Mouse (Mus musculus) G1E (cell line): ENCODE measurements around the gene Abca6. TPM values are rescaled to one million over a fixed set of nuclear protein-coding genes. Genes with fewer than 3 reads are reported as not detected.

ENCODE experiments used
- ATAC-seq: 2 replicates; pipeline ENCODE4 v1.8.0; 2016; ENCODE audit warnings: mild to moderate bottlenecking; ENCODE audit not compliant: insufficient number of reproducible peaks, poor library complexity, low FRiP score, severe bottlenecking; ENCODE audit errors: extremely low read depth
- DNase-seq: peaks from one replicate; pipeline ENCODE4 v3.0.0; 2012; ENCODE audit warnings: low spot score
- H3K27me3 ChIP-seq: 2 replicates; pipeline ENCODE4 v1.6.1; 2012; ENCODE audit warnings: mild to moderate bottlenecking, low read length, inconsistent platforms; ENCODE audit not compliant: insufficient read depth
- H3K36me3 ChIP-seq: replicated peaks from 2 replicates; pipeline ENCODE3; 2012; ENCODE audit warnings: mild to moderate bottlenecking, inconsistent platforms
- H3K4me1 ChIP-seq: 2 replicates; pipeline ENCODE4 v1.6.1; 2012; ENCODE audit warnings: low read depth, low read length, inconsistent platforms, mixed read lengths; ENCODE audit not compliant: insufficient read depth
- H3K4me3 ChIP-seq: 2 replicates; pipeline ENCODE4 v1.5.1; 2012; ENCODE audit warnings: low read depth, mild to moderate bottlenecking, inconsistent platforms, low read length, moderate library complexity, mixed read lengths
- H3K9me3 ChIP-seq: replicated peaks from 2 replicates; pipeline ENCODE4 v1.6.1; 2012; ENCODE audit warnings: inconsistent platforms
- CTCF ChIP-seq: IDR thresholded peaks from 2 replicates; pipeline ENCODE4 v1.5.1; 2012; ENCODE audit warnings: low read depth, low read length, inconsistent platforms, mixed read lengths
- GATA1 ChIP-seq: IDR thresholded peaks from 2 replicates; pipeline ENCODE4 v1.6.1; 2012; ENCODE audit warnings: borderline replicate concordance, low read length, inconsistent platforms, mixed read lengths
- GATA2 ChIP-seq: IDR thresholded peaks from 2 replicates; pipeline ENCODE4 v1.6.1; 2012; ENCODE audit warnings: low read depth, low read length, inconsistent platforms, borderline replicate concordance
- POLR2AphosphoS5 ChIP-seq: IDR thresholded peaks from 2 replicates; pipeline ENCODE4 v1.6.1; 2012; ENCODE audit warnings: low read depth, low read length, inconsistent platforms; ENCODE audit not compliant: insufficient replicate concordance
- TAL1 ChIP-seq: conservative IDR thresholded peaks from 2 replicates; pipeline ENCODE4 v1.6.1; 2012; ENCODE audit warnings: low read depth, low read length, inconsistent platforms, mixed read lengths
- polyA plus RNA-seq: library from polyadenylated mRNA; stranded (reverse); fragments of >175 nt; gene quantifications from 2 replicates; pipeline ENCODE4 v1.2.3, GENCODE M21; 2012
- total RNA-seq, 2 experiments: library from RNA; stranded (forward) in 1 of 2; stranded (reverse) in 1 of 2; fragments of 200-1000 nt in 1 of 2; fragments of >200 nt in 1 of 2; fragmentation: Nextera tagmentation in 1 of 2; gene quantifications; 2 replicates each; pipeline ENCODE4 v1.2.3; 2014 to 2017

Abca6 gene
- total and polyA plus RNA-seq, 3 experiments = not detected

GRCm38 (mm10) chr11:110145421-110145820 lies 106.2 kb downstream of the Abca6 start:
- no peaks in the 10 kb centered on the region for H3K36me3 ChIP-seq
- H3K27me3 ChIP-seq = no peaks in the 10 kb centered on the region
- H3K4me3 ChIP-seq = no peak overlapping the region
- TF ChIP-seq GATA1 (no peak), POLR2AphosphoS5 (no peak), CTCF (no peak), GATA2 (no peak), TAL1 (no peak)
- peaks cover 33% of the 10 kb centered on the region for H3K9me3 ChIP-seq
- ATAC-seq (no peak), DNase-seq (no peak)
- no peaks in the 10 kb centered on the region for H3K4me1 ChIP-seq

GRCm38 (mm10) chr11:110130760-110131159 lies 120.8 kb downstream of the Abca6 start:
- Histone ChIP-seq H3K9me3 (peaks cover 39% of the 10 kb centered on the region), H3K4me3 (no peak overlapping the region), H3K4me1 (no peaks in the 10 kb centered on the region), H3K27me3 (no peaks in the 10 kb centered on the region), H3K36me3 (no peaks in the 10 kb centered on the region)
- no peak for DNase-seq
- ATAC-seq = no peak
- no peak for TF ChIP-seq GATA2
- TF ChIP-seq TAL1 = no peak
- TF ChIP-seq CTCF = no peak
- no peak for TF ChIP-seq POLR2AphosphoS5
- no peak for TF ChIP-seq GATA1

Other genes with a start within 250 kb of the Abca6 start
- gene Abca8a, start 155.8 kb downstream of the Abca6 start, total RNA-seq (2014; fragmentation: Nextera tagmentation) = not detected in 2 replicates
- under 0.01 and 0.33 TPM in 2 replicates for gene Abca8a, start 155.8 kb downstream of the Abca6 start, total RNA-seq (2017)
- not detected in 2 replicates for gene Abca8a, start 155.8 kb downstream of the Abca6 start, polyA plus RNA-seq
- gene Abca9, start 83.6 kb downstream of the Abca6 start, total RNA-seq (2014; fragmentation: Nextera tagmentation) = not detected in 2 replicates
- 0.11 and 0.29 TPM in 2 replicates for gene Abca9, start 83.6 kb downstream of the Abca6 start, total RNA-seq (2017)
- gene Abca9, start 83.6 kb downstream of the Abca6 start, polyA plus RNA-seq = not detected in 2 replicates
- gene Abca5, start 85.9 kb upstream of the Abca6 start, total RNA-seq (2014; fragmentation: Nextera tagmentation) = 0.15 TPM in 1 of 2 replicates, not detected in the other
- 0.16 and 0.17 TPM in 2 replicates for gene Abca5, start 85.9 kb upstream of the Abca6 start, total RNA-seq (2017)
- not detected in 2 replicates for gene Abca5, start 85.9 kb upstream of the Abca6 start, polyA plus RNA-seq
- not detected in 2 replicates for gene Map2k6, start 147.3 kb upstream of the Abca6 start, total RNA-seq (2014; fragmentation: Nextera tagmentation)
- 0.17 and 0.33 TPM in 2 replicates for gene Map2k6, start 147.3 kb upstream of the Abca6 start, total RNA-seq (2017)
- gene Map2k6, start 147.3 kb upstream of the Abca6 start, polyA plus RNA-seq = not detected in 2 replicates